ENCODE assay signal across 35 mouse cellular contexts in genomic region chr2:121896825-121897224, GRCm38 (mm10). TPM values are rescaled to one million over a fixed set of nuclear protein-coding genes. Genes with fewer than 3 reads are reported as not detected.
"Had no signal": no experiment of that assay in that cellular context is flagged by ENCODE, and none has a peak within 500 bp of the region (broad histone marks: within the 10 kb centered on the region; RNA-seq: fewer than 3 reads in every experiment).

No protein-coding gene starts in this region.

- H3K4me2 ChIP-seq: heart, embryonic 11.5 days; heart, embryonic 12.5 days; heart, embryonic 13.5 days; heart, embryonic 15.5 days; hindbrain, embryonic 12.5 days; hindbrain, embryonic 13.5 days; hindbrain, embryonic 14.5 days; hindbrain, embryonic 15.5 days; kidney, embryonic 15.5 days had no signal

- H3K27ac ChIP-seq: heart, embryonic 10.5 days; heart, embryonic 13.5 days; heart, embryonic 15.5 days; hindbrain, embryonic 10.5 days; hindbrain, embryonic 12.5 days; hindbrain, embryonic 13.5 days; hindbrain, embryonic 14.5 days; hindbrain, embryonic 15.5 days; hindbrain, postnatal 0 days; kidney, embryonic 15.5 days; kidney, postnatal 0 days; layer of hippocampus, adult 2 months; left cerebral cortex, adult 2 months had no signal

- H3K4me3 ChIP-seq: heart, embryonic 10.5 days; heart, embryonic 12.5 days; heart, embryonic 13.5 days; heart, embryonic 15.5 days; hindbrain, embryonic 10.5 days; hindbrain, embryonic 12.5 days; hindbrain, embryonic 13.5 days; hindbrain, embryonic 15.5 days; kidney, embryonic 15.5 days; layer of hippocampus, adult 2 months; left cerebral cortex, adult 2 months had no signal

- H3K4me1 ChIP-seq: heart, embryonic 10.5 days; heart, embryonic 12.5 days; heart, embryonic 13.5 days; heart, embryonic 15.5 days; hindbrain, embryonic 10.5 days; hindbrain, embryonic 12.5 days; hindbrain, embryonic 13.5 days; hindbrain, embryonic 15.5 days; kidney, embryonic 15.5 days had no signal

- H3K9ac ChIP-seq: heart, embryonic 12.5 days; heart, embryonic 13.5 days; heart, embryonic 15.5 days; hindbrain, embryonic 12.5 days; hindbrain, embryonic 13.5 days; hindbrain, embryonic 14.5 days; hindbrain, embryonic 15.5 days; kidney, embryonic 15.5 days had no signal

- ATAC-seq: hindbrain, embryonic 16.5 days; hindbrain, postnatal 0 days; inflammation-experienced regulatory T-cells, adult 6 months had no signal

- H3K36me3 ChIP-seq: heart, embryonic 10.5 days; heart, embryonic 15.5 days; hindbrain, embryonic 10.5 days; hindbrain, embryonic 12.5 days; kidney, embryonic 15.5 days had no signal

- DNase-seq: heart, postnatal 10 days; heart, postnatal 14 days; heart, postnatal 36 days; heart, postnatal 4 days; kidney, adult 11 months; kidney, adult 18-20 months; kidney, adult 2 months; kidney, adult 8-10 months; kidney, adult 9 months; kidney, postnatal 10 days; kidney, postnatal 14 days; kidney, postnatal 25 days; kidney, postnatal 36 days; kidney, postnatal 4 days; layer of hippocampus, adult 9-11 months; layer of hippocampus, postnatal 36 days had no signal

- H3K9me3 ChIP-seq: heart, embryonic 10.5 days; heart, embryonic 12.5 days; heart, embryonic 13.5 days; heart, embryonic 15.5 days; hindbrain, embryonic 10.5 days; hindbrain, embryonic 12.5 days; hindbrain, embryonic 13.5 days; hindbrain, embryonic 15.5 days; kidney, embryonic 15.5 days had no signal

- H3K27me3 ChIP-seq: heart, embryonic 12.5 days; heart, embryonic 13.5 days; heart, embryonic 15.5 days; hindbrain, embryonic 12.5 days; hindbrain, embryonic 13.5 days; hindbrain, embryonic 15.5 days; kidney, embryonic 15.5 days had no signal

RNA-seq across cellular contexts. Expression of gene Mageb3, which starts 59.1 kb away (rescaled TPM):
- total RNA-seq: heart, postnatal 10 days; heart, postnatal 25 days; heart, postnatal 36 days had no signal
- polyA plus RNA-seq: inflammation-experienced regulatory T-cells, adult 6 months; large intestine, adult 2 months had no signal
